Mouse (Mus musculus): ENCODE measurements around the gene Nt5dc1. TPM values are rescaled to one million over a fixed set of nuclear protein-coding genes. Genes with fewer than 3 reads are reported as not detected.

Gene Nt5dc1
- polyA plus RNA-seq, 1 experiment from 2014 or later = 8.5 TPM

- Histone ChIP-seq H3K4me1 (no peaks in the 10 kb centered on the region), H3K27me3 (no peaks in the 10 kb centered on the region), H3K9me3 (no peaks in the 10 kb centered on the region), H3K9ac (no peak overlapping the region), H3K4me2 (no peak overlapping the region), H3K36me3 (no peaks in the 10 kb centered on the region), H3K27ac (no peak overlapping the region), H3K4me3 (no peak overlapping the region)
- WGBS = 64% methylated on average over 5 of the region's 5 CpGs
- ATAC-seq (ENCODE audit: insufficient number of reproducible peaks, insufficient read depth, low FRiP score, low TSS enrichment, low read depth) = no peak
Observed at GRCm38 (mm10) chr10:34368138-34368537, 50.2 kb downstream of the Nt5dc1 start.

GRCm38 (mm10) chr10:34363756-34364155, 54.6 kb downstream of the Nt5dc1 start:
- no peak overlapping the region for H3K27ac ChIP-seq
- no peak for ATAC-seq (ENCODE audit: insufficient number of reproducible peaks, insufficient read depth, low FRiP score, low TSS enrichment, low read depth)

GRCm38 (mm10) chr10:34358263-34358662, 60.1 kb downstream of the Nt5dc1 start:
- no peak overlapping the region for H3K9ac ChIP-seq
- no peaks in the 10 kb centered on the region for H3K27me3 ChIP-seq
- H3K4me3 ChIP-seq = no peak overlapping the region
- no peak overlapping the region for H3K4me2 ChIP-seq
- no peak overlapping the region for H3K27ac ChIP-seq
- WGBS = 75% methylated on average over 3 of the region's 3 CpGs
- H3K4me1 ChIP-seq = no peaks in the 10 kb centered on the region
- H3K9me3 ChIP-seq = no peaks in the 10 kb centered on the region
- ATAC-seq (ENCODE audit: insufficient number of reproducible peaks, insufficient read depth, low FRiP score, low TSS enrichment, low read depth) = no peak
- no peaks in the 10 kb centered on the region for H3K36me3 ChIP-seq

More at GRCm38 (mm10) chr10:34363756-34364155, 54.6 kb downstream of the Nt5dc1 start:
- Histone ChIP-seq H3K4me1 (no peaks in the 10 kb centered on the region), H3K27me3 (no peaks in the 10 kb centered on the region), H3K4me2 (no peak overlapping the region), H3K9me3 (no peaks in the 10 kb centered on the region), H3K9ac (no peak overlapping the region), H3K36me3 (no peaks in the 10 kb centered on the region), H3K4me3 (no peak overlapping the region)

- H3K27me3 ChIP-seq = no peaks in the 10 kb centered on the region
- no peak overlapping the region for H3K4me3 ChIP-seq
- no peak overlapping the region for H3K27ac ChIP-seq
- H3K36me3 ChIP-seq = no peaks in the 10 kb centered on the region
- H3K9ac ChIP-seq = no peak overlapping the region
- H3K4me1 ChIP-seq = no peaks in the 10 kb centered on the region
- no peak overlapping the region for H3K4me2 ChIP-seq
- 64% methylated on average over 4 of the region's 4 CpGs for WGBS
- ATAC-seq (ENCODE audit: insufficient number of reproducible peaks, insufficient read depth, low FRiP score, low TSS enrichment, low read depth) = no peak
- H3K9me3 ChIP-seq = no peaks in the 10 kb centered on the region
Observed at GRCm38 (mm10) chr10:34352166-34352565, 66.2 kb downstream of the Nt5dc1 start.

GRCm38 (mm10) chr10:34341886-34342285, 76.5 kb downstream of the Nt5dc1 start:
- H3K9ac ChIP-seq = no peak overlapping the region
- no peaks in the 10 kb centered on the region for H3K36me3 ChIP-seq
- no peaks in the 10 kb centered on the region for H3K4me1 ChIP-seq
- no peaks in the 10 kb centered on the region for H3K9me3 ChIP-seq
- no peaks in the 10 kb centered on the region for H3K27me3 ChIP-seq
- WGBS = 76% methylated on average over 1 of the region's 1 CpGs
- no peak overlapping the region for H3K27ac ChIP-seq
- no peak for ATAC-seq (ENCODE audit: insufficient number of reproducible peaks, insufficient read depth, low FRiP score, low TSS enrichment, low read depth)
- H3K4me3 ChIP-seq = no peak overlapping the region
- no peak overlapping the region for H3K4me2 ChIP-seq

GRCm38 (mm10) chr10:34341014-34341413, 77.3 kb downstream of the Nt5dc1 start:
- ATAC-seq (ENCODE audit: insufficient number of reproducible peaks, insufficient read depth, low FRiP score, low TSS enrichment, low read depth) = no peak
- H3K36me3 ChIP-seq = no peaks in the 10 kb centered on the region
- no peaks in the 10 kb centered on the region for H3K9me3 ChIP-seq
- no peaks in the 10 kb centered on the region for H3K4me1 ChIP-seq
- no peak overlapping the region for H3K9ac ChIP-seq
- WGBS = 52% methylated on average over 6 of the region's 6 CpGs
- no peak overlapping the region for H3K4me3 ChIP-seq
- no peaks in the 10 kb centered on the region for H3K27me3 ChIP-seq
- H3K4me2 ChIP-seq = no peak overlapping the region
- no peak overlapping the region for H3K27ac ChIP-seq

GRCm38 (mm10) chr10:34328310-34328709, 90.0 kb downstream of the Nt5dc1 start:
- H3K9ac ChIP-seq = no peak overlapping the region
- H3K4me2 ChIP-seq = no peak overlapping the region; the same call in 1 of the 2 replicates
- 2% methylated on average over 2 of the region's 2 CpGs for whole genome bisulfite sequencing
- H3K4me3 ChIP-seq = no peak overlapping the region
- H3K9me3 ChIP-seq = no peaks in the 10 kb centered on the region
- H3K36me3 ChIP-seq = no peaks in the 10 kb centered on the region
- H3K4me1 ChIP-seq = no peaks in the 10 kb centered on the region
- H3K27ac ChIP-seq = no peak overlapping the region
- ATAC-seq (ENCODE audit: insufficient number of reproducible peaks, insufficient read depth, low FRiP score, low TSS enrichment, low read depth) = 0 out of 2 replicates have a peak, but pooled peaks have one; percentile 20
- no peaks in the 10 kb centered on the region for H3K27me3 ChIP-seq

GRCm38 (mm10) chr10:34327144-34327543, 91.2 kb downstream of the Nt5dc1 start:
- no peak overlapping the region for H3K27ac ChIP-seq
- H3K4me2 ChIP-seq = no peak overlapping the region
- H3K4me1 ChIP-seq = no peaks in the 10 kb centered on the region
- no peak overlapping the region for H3K9ac ChIP-seq
- WGBS = 58% methylated on average over 5 of the region's 5 CpGs
- H3K27me3 ChIP-seq = no peaks in the 10 kb centered on the region
- no peak overlapping the region for H3K4me3 ChIP-seq
- no peak for ATAC-seq (ENCODE audit: insufficient number of reproducible peaks, insufficient read depth, low FRiP score, low TSS enrichment, low read depth)
- no peaks in the 10 kb centered on the region for H3K36me3 ChIP-seq
- no peaks in the 10 kb centered on the region for H3K9me3 ChIP-seq

GRCm38 (mm10) chr10:34326701-34327100, 91.7 kb downstream of the Nt5dc1 start:
- Histone ChIP-seq H3K27me3 (no peaks in the 10 kb centered on the region), H3K4me1 (no peaks in the 10 kb centered on the region), H3K27ac (no peak overlapping the region), H3K36me3 (no peaks in the 10 kb centered on the region), H3K9me3 (no peaks in the 10 kb centered on the region), H3K9ac (no peak overlapping the region), H3K4me3 (no peak overlapping the region), H3K4me2 (no peak overlapping the region)
- no peak for ATAC-seq (ENCODE audit: insufficient number of reproducible peaks, insufficient read depth, low FRiP score, low TSS enrichment, low read depth)
- 18% methylated on average over 4 of the region's 4 CpGs for WGBS

GRCm38 (mm10) chr10:34320809-34321208, 97.5 kb downstream of the Nt5dc1 start:
- H3K9me3 ChIP-seq = no peaks in the 10 kb centered on the region
- no peak overlapping the region for H3K4me2 ChIP-seq
- no peak overlapping the region for H3K27ac ChIP-seq
- no peak overlapping the region for H3K9ac ChIP-seq
- H3K27me3 ChIP-seq = no peaks in the 10 kb centered on the region
- WGBS = 79% methylated on average over 2 of the region's 2 CpGs
- H3K4me1 ChIP-seq = peaks cover 9% of the 10 kb centered on the region
- ATAC-seq (ENCODE audit: insufficient number of reproducible peaks, insufficient read depth, low FRiP score, low TSS enrichment, low read depth) = no peak
- no peaks in the 10 kb centered on the region for H3K36me3 ChIP-seq
- no peak overlapping the region for H3K4me3 ChIP-seq

GRCm38 (mm10) chr10:34317217-34317606, 101.1 kb downstream of the Nt5dc1 start:
- WGBS = 20% methylated on average over 2 of the region's 2 CpGs
- Histone ChIP-seq H3K27ac (no peak overlapping the region), H3K4me2 (no peak overlapping the region), H3K4me3 (no peak overlapping the region), H3K9ac (no peak overlapping the region), H3K4me1 (peaks cover 9% of the 10 kb centered on the region), H3K9me3 (no peaks in the 10 kb centered on the region), H3K27me3 (no peaks in the 10 kb centered on the region), H3K36me3 (peaks cover 8% of the 10 kb centered on the region; the same call in 1 of the 2 replicates)
- ATAC-seq (ENCODE audit: insufficient number of reproducible peaks, insufficient read depth, low FRiP score, low TSS enrichment, low read depth) = no peak

GRCm38 (mm10) chr10:34316571-34317216, 101.7 kb downstream of the Nt5dc1 start:
- no peaks in the 10 kb centered on the region for H3K9me3 ChIP-seq
- peaks cover 9% of the 10 kb centered on the region for H3K4me1 ChIP-seq
- no peak overlapping the region for H3K27ac ChIP-seq
- H3K27me3 ChIP-seq = no peaks in the 10 kb centered on the region
- peak overlapping the region; percentile 14; the same call in 1 of the 2 replicates for H3K4me2 ChIP-seq
- H3K4me3 ChIP-seq = no peak overlapping the region
- H3K9ac ChIP-seq = no peak overlapping the region
- 2% methylated on average over 3 of the region's 3 CpGs for WGBS
- H3K36me3 ChIP-seq = peaks cover 12% of the 10 kb centered on the region
- peak; percentile 72 for ATAC-seq (ENCODE audit: insufficient number of reproducible peaks, insufficient read depth, low FRiP score, low TSS enrichment, low read depth)

All from embryonic facial prominence, embryonic 13.5 days (tissue).